Mouse (Mus musculus) liver, embryonic 18 days (tissue): ENCODE results near the gene Wnk1. TPM values are rescaled to one million over a fixed set of nuclear protein-coding genes. Genes with fewer than 3 reads are reported as not detected.

Experiments
- polyA plus RNA-seq: library from polyadenylated mRNA; depleted of rRNA; stranded (reverse); fragments of >200 nt; gene quantifications from 2 replicates; pipeline ENCODE4 v1.2.3, GENCODE M21; 2012; rRNA removed

Gene Wnk1
- polyA plus RNA-seq, result 39.0 and 49.1 TPM in 2 replicates

DNA sequence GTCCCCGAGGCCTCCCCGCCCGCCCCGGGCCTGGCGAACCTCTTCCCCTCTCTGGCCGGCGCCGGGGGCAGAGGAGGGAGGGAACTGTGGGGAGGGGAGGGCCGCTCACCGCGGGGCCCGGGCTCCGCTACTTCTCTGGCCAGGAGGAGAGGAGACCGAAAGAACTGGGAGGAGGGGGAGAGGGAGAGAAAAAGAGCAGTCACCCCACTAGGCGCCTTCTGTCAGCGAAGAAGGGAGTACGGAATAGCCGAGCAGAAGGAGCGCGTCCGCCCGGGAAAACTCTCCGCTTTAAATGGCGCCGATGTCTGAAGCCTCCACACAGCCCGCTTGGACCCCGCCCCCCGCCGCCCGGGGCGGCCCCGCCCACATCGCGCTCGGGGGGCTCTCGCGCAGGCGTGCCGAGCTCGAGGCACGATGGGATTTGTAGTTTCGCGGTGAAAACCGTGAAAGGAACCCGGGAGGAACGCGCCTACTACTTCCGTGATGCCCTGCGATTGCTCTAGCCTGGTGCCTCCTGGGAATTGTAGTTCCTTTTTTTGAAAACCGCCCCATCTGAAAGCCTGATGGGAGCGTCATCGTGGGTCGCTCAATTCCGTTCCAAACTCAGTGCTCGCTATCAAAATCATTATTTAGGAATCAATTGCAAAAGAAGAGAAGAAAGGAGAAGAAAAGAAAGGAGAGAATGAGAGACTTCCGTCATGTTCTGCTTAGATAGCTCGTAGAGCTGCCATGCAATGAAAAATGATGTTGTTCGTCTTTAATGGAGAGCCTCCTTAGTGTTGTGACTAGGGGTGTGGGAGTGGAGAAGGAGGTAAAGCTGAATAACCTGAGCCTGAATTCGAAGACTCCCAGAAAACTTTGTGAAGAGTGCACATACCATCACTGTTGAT lies at the start of gene Wnk1:
TSS of gene Wnk1 (minus strand) at position 307 of the 890 bp plus-strand sequence.

DNA sequence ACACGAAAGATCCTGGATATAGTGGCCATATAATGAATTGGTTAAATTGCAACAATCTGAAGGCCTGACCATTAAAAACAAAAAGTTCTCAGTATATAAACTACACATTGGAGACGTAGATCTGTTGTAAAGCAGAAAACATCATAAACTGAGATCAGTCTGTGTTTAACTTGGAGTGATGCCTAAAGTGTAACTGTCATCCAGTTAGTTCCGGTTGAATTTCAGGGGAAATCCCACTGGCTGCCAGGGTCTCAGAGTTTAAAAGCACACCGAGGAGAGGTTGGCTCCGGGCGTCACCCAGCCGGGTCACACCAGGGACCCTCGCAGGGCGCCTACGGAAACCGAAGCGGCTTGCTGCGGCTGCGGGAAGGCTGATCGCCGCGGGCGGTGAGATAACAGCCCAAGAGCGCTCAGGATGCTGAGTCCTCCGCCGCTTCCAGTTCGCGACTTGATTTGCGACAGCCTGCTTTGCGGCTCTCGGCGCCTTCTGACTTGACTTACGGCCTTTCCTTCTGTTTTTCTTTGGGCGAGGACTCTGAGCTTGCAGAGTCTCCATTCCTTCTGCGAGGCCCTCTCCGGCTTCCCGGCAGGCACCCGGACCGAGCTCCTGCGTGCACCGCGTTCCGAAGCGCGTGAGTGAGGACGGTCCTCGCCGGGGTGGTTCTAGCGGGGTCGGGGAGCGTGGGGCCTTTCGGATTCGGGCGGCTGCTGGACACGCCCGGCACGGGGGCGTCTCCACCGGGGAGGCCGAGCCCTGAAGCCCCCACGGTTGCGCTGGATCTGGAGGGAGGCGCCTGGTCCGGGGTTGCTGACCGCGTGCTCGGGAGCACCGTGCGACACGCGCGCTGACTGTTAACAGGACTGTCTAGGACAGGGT lies 136.0 kb downstream of the Wnk1 start, which contains the start of gene Rad52:
TSS of gene Rad52 (plus strand) at position 495 of the 877 bp plus-strand sequence.

Other genes starting within 250 kb of the Wnk1 start
- gene Erc1, start 190.5 kb downstream of the Wnk1 start, polyA plus RNA-seq, result 1.5 and 2.1 TPM in 2 replicates
- 11.0 and 13.3 TPM in 2 replicates for gene Rad52, start 136.0 kb downstream of the Wnk1 start, polyA plus RNA-seq
- 0.10 and 0.12 TPM in 2 replicates for gene Ninj2, start 54.7 kb upstream of the Wnk1 start, polyA plus RNA-seq